Mouse (Mus musculus) left cerebral cortex, adult 18-20 months (tissue): ENCODE results near the gene Man2a1. TPM values are rescaled to one million over a fixed set of nuclear protein-coding genes. Genes with fewer than 3 reads are reported as not detected.
"Not testable (repeated sequence)": the region's sequence is repeated elsewhere in the genome, so short reads cannot be mapped to it uniquely, and the experiment has no call there.

Source experiments
- DNase-seq, 2 experiments: peaks; one replicate each; pipeline ENCODE4 v3.0.0; 2021 to 2022; ENCODE audit warnings: low spot score in 2 of 2, mixed read lengths in 1 of 2
- total RNA-seq, 2 experiments: library from RNA; stranded (reverse); gene quantifications; 2 replicates each; pipeline ENCODE4 v1.2.3; 2021

Gene Man2a1
- total RNA-seq, 2 experiments from 2014 or later: 17.2 to 18.8 TPM

DNA sequence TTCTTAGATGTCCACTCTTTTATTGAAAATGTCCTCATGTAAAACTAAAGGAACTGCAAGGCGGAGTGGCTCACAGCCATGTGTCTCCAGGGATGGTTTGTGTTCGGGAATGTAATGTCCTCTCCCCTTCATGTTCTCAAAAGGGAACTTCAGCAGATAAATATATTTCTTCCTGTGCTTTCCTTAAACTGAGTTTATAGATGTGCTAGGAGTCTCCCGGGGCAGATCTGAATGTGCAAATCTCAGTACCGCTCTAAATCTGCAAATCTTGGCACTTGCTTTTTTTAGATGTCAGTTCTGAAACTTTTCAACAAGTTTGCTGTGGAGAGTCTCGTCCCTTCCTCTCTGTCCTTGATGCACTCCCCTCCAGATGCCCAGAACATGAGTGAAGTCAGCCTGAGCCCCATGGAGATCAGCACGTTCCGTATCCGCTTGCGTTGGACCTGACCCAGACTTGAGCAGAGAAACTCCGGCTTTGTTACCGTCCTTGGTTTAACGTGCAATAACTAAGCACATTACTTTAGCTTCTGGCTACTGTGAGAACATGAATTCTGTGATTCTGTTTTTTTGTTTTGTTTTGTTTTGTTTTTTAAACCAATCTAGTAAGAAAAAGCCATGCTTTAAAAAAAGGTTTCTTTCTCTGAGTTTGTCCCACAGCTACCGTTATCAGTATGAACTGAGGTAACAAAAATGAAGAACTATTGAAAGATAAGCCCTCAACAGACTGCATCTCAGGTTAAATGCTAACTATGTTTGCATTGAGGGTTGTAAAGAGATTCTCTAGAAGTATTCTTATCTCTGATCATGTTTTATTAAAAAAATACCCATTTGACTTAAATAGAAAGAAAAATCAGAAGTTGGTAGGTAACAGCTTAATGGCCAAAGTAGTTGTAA is 151.8 kb downstream of the Man2a1 start:
- no peak for DNase-seq

DNA sequence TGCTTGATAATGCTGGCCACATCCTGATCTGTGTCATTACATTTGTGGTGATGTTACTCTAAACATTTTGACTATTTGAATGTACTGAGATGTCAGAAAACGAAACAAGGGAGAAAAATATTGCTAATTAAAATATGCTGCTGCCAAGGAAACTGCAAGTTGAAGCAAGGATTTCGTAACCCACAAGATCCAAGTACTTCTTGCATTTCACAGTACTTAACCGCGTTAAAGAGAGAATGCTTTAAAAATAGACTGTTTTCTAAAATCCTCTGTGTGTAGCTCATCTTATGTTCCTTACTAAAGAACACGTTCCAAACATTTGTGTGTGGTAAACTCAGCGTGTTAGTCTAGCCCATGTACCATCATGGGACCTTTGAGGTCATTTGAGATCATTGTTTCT is 153.0 kb downstream of the Man2a1 start:
- no peak for DNase-seq

GRCm38 (mm10) chr17:64754142-64754863 is 153.8 kb downstream of the Man2a1 start:
- DNase-seq: no peak

GRCm38 (mm10) chr17:64755191-64755590 is 154.7 kb downstream of the Man2a1 start:
- no peak for DNase-seq

DNA sequence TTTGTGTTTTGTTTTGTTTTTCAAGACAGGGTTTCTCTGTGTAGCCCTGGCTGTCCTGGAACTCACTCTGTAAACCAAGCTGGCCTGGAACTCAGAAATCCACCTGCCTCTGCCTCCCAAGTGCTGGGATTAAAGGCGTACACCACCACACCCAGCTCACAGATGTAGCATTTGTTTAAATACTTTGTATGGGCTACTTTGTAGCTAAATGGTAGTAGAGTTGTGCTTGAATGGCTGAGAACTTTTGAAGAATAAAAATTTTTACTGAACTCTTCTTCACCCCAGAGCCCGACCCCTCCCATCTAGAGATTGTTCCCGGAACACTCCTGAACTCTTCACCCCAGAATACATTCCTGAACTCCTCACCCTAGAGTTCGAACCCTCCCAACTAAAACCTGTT is 162.1 kb downstream of the Man2a1 start:
- not testable (repeated sequence) for DNase-seq

GRCm38 (mm10) chr17:64763491-64763890 is 163.0 kb downstream of the Man2a1 start:
- DNase-seq: no peak

DNA sequence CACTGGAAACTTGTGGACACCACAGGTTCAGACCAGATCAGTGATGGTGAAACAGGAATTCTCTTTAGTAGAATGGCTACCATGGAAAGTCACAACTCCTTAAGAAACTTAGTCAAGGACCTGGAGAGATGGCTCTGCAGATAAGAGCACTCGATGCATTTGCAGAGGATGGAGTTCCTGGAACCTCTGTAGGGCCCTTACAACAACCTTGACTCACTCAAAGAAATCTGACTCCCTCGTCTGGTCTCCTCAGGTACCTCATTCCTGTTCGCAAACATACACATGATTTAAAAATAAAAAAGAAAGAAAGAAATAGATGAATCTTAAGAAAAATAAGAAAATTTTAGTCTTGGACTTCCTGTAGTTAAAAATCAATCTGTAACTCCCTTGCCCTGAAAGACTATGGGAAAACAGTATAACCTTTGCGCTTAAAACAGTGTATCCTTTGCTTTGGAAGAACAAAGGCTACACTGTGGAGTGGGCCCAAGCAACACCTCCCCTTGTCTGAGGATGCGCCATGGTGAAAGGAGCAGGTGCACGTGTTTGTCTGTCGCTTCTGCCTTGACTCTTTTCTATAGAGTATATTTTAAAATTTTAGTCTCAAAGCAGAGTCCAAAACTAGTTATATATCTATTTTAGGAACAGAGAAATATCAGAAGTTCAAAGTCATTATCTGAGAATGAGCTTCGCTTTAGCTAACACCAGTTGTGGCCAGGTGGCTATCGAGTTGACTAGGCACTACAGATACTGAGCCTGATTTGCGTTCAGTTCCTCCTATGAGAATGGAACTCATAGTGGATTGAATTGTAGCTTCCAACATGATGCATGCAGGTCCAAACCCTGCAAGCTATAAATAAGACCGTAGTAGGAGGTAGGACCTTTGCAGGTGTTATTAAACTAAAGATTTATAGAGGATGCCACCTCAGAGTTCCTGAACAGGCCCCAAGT is 163.9 kb downstream of the Man2a1 start:
- DNase-seq: no peak

DNA sequence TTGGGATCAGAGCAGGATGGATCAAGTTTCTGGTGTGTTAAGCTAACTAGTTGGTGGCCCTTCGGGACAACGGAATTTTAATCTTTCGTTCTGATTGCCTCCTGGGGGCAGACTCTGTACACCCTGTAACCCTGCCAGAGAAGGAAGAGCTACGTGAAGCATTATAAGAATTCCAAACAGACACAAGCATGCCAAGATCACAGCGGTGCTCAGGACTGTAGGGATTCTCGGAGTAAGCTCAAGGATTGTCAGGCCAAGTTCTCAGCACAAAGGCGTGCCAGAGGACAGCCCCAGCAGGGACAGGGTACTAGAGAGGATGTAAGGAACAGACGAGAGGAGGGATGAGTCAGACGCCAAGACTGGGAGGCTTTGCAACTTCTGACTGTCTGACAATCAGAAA is 164.8 kb downstream of the Man2a1 start:
- DNase-seq: no peak

DNA sequence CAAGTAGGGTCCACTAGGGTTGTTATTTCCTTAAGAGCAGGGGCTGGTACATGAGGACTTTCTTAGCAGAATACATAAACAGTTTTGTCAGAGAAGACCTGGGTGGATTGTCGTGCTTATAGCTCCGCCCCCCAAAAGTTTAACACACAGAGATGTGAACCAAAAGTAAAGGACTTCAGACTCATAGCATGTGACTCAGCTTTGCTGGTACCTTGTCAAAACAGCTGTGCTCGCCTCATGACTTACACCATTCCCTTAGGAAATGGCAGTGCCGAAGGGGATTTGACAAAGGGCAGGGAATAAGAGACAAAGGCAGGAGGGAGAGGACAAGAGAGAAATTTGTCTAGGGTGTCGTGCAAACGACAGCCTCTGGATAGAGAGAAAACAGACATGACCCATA is 166.0 kb downstream of the Man2a1 start:
- no peak for DNase-seq

DNA sequence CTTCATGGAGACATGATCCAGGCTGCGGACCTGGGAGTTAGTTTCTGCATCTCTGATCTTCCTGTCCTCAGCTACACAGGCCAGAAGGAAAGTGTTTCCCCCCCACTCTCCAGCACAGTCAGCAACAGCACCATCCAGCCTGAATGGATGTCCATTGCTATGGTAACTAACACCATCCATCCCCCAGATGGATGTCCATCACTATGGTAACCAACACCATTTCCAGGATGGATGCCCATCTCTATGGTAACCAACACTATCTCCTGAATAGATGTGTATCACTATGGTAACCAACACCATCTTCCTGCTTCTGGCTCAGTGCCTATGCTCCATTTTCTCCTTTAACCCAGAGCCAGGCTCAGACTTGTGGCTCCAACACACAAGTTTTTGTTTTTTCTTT is 169.7 kb downstream of the Man2a1 start:
- no peak for DNase-seq

GRCm38 (mm10) chr17:64772611-64773010 is 172.1 kb downstream of the Man2a1 start:
- DNase-seq: no peak

DNA sequence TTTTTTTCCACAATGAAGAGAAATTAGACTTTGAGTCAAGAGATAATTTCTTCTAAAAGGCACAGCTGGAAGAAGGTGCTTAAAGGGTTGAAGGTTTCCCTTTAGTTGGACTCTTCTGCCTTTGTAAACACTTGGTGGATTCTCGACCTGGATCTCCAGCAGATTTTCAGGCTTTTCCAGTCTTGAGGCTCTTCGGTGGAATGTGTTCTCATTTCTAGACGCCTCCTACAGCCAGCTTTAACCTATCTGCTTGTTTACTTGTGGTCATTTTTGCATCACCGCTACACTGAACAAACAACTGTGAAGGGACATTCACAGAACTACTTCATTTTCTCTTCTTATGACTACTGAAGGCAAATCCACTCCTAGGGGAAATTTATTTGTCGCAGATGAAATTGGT is 173.7 kb downstream of the Man2a1 start:
- no peak for DNase-seq

- no peak for DNase-seq
Measured at GRCm38 (mm10) chr17:64778300-64778699, 177.8 kb downstream of the Man2a1 start.

DNA sequence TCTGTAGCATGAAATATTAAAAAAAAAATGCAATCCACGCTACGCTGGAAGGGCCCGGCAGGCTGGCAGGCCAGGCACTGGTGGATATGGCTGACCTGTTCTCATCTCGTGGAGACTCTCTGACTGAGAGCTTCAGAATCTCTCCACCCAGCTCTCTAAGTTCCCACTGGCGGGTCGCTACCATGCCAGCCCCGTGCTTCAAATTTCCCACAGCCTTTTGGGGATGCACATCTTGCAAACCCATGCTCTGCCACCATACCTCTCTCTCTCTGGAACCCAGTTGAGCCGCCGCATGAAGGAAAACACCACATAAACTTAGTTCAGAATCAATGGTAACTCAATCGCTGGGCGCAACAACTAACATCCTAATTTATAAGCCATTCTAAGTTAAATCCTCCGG is 178.2 kb downstream of the Man2a1 start:
- no peak for DNase-seq

DNA sequence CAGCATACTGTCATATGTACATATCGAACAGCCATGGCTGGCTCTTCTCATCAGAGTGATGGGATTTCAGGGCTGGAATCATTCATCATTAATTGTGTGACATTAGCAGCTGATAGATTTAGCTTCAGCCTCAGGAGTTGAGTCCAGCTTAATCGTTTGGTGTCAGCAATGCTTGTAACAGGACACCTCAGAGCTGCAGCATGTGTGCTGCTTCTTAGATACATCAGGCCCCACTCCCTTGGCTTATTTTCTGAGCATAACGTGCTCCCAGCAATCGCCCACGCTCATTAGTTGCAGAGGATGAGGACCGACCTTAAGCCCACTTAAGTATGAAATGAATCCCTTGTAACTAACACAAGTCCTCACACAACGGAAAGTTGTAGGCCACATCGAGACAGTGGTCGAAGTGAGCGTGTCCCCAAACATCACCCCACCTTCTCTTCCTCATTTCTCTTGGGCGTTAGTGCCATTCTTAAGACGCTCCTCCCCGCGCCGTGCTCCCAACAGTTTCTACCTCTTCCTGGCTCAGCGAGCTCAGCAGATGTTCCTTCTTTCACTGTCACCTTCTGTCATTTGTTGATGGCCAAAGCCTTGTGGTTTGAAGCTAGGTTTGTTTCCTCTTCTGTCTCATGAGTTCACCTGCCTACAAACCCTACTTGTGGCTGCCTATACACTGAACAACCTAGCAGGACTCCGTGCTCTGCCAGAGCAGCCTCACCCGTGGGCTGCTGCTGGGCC is 180.4 kb downstream of the Man2a1 start:
- no peak for DNase-seq

DNA sequence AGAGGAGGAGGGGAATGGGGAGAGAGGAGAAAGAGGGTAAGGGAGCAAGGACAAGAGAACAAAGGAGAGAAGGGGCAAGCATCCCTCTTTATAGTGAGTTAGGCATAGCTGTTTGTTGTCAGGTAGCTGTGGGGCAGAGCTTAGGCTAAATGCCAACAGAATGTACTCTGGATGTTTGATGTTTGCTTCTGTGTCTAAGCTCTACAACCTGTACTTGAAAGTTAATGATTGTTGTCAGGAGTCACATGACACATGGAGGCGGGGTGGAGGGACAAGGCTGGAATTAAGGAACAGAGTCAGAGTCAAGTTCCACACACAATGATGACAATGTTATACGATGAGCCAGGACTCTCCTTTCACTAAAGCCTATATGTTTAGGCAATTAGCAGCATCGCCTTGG is 181.8 kb downstream of the Man2a1 start:
- DNase-seq: no peak

- no peak for DNase-seq
Measured at GRCm38 (mm10) chr17:64785961-64786360, 185.4 kb downstream of the Man2a1 start.

DNA sequence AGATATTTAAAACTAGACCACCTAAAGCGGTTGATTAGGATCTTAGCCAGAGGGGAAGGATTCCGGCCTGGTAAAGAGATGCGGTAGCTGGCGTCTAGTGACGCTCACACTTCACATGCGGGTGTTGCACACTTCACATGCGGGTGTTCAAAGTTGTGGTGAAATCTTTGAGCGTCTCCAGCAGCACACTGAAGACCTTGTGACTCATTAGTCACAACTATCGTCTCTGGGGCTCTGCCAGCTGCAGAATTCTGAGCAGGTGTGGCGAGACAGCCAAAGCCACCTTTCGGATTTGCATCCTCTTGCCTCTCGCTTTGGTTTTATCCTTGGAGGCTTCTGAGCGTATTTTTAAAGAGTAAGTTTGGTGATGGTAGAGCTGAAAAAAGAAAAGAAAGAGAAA is 187.8 kb downstream of the Man2a1 start:
- DNase-seq: no peak

DNA sequence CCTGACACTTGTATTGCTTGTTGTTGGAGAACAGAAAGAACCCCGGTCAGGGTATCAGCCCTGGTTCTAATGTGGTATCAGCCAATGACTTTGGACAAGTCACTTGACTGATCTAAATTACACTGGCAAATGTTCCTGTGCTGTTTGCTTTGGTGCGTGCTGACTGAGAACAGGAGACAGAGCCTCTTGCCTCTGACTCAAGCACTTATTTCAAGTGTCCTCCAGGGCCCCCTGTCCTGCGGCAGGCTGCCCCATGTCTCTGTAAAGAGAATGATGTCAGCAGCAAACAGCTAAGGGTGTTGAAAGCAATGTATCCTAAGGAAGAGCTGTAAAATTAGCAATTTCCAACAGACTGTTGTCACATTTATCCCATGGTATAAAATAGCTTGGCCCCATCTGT is 188.6 kb downstream of the Man2a1 start:
- no peak for DNase-seq

DNA sequence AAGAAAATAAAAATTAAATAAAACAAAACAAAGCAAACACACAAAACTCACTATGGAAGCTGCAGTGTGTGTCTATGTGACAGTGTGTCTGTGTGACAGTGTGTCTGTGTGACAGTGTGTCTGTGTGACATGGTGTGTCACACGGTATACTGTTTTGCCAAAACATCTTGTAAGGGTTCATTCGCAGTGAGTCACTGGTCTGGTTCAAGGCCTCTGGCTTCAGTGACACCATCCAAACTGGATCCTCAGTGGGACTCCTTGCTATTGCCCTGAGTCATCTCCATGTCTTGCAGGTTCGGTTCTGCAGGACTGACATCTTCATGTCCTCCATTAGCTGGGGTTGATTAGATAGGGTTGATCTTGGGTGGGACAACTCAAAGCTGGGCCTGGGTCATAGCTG is 191.5 kb downstream of the Man2a1 start:
- no peak for DNase-seq

- DNase-seq: no peak
Measured at GRCm38 (mm10) chr17:64792623-64793022, 192.1 kb downstream of the Man2a1 start.
